Mouse (Mus musculus) limb, embryonic 14.5 days (tissue): Measurements from ENCODE around the gene Psma5. TPM values are rescaled to one million over a fixed set of nuclear protein-coding genes. Genes with fewer than 3 reads are reported as not detected.

Source experiments
- ATAC-seq: fragments of 200-750 bp; cut with Nextera tagmentation; 2 replicates; pipeline ENCODE4 v1.8.0; 2017; ENCODE audit warnings: low read depth, moderate number of reproducible peaks, moderate TSS enrichment; ENCODE audit not compliant: low FRiP score
- DNase-seq: peaks from one replicate; pipeline ENCODE4 v3.0.0-alpha.2; 2015; ENCODE audit warnings: low spot score
- H3K27ac ChIP-seq: fragments of 300-500 bp; sonication (generic); replicated peaks from 2 replicates; pipeline ENCODE4 v1.5.1; 2014; ENCODE audit warnings: low read depth, mild to moderate bottlenecking, low read length, moderate library complexity, mixed read lengths
- H3K27me3 ChIP-seq: fragments of 300-500 bp; sonication (generic); 2 replicates; pipeline ENCODE4 v1.6.1; 2014; ENCODE audit warnings: low read length, mixed read lengths; ENCODE audit not compliant: control insufficient read depth, insufficient read depth
- H3K36me3 ChIP-seq: fragments of 300-500 bp; sonication (generic); 2 replicates; pipeline ENCODE4 v1.6.1; 2014; ENCODE audit warnings: mild to moderate bottlenecking, low read length, moderate library complexity, mixed read lengths; ENCODE audit not compliant: control insufficient read depth, insufficient read depth
- H3K4me1 ChIP-seq: fragments of 300-500 bp; sonication (generic); 2 replicates; pipeline ENCODE4 v1.6.1; 2014; ENCODE audit warnings: antibody characterized with exemption, low read length, mixed read lengths; ENCODE audit not compliant: control insufficient read depth, insufficient read depth
- H3K4me2 ChIP-seq: fragments of 300-500 bp; sonication (generic); replicated peaks from 2 replicates; pipeline ENCODE4 v1.6.1; 2014; ENCODE audit warnings: low read depth, mild to moderate bottlenecking, low read length, moderate library complexity; ENCODE audit not compliant: severe bottlenecking
- H3K4me3 ChIP-seq: fragments of 300-500 bp; sonication (generic); replicated peaks from 2 replicates; pipeline ENCODE4 v1.5.1; 2014; ENCODE audit warnings: low read length
- H3K9ac ChIP-seq: fragments of 300-500 bp; sonication (generic); 2 replicates; pipeline ENCODE4 v1.6.1; 2014; ENCODE audit warnings: mild to moderate bottlenecking, low read depth, low read length, moderate library complexity; ENCODE audit not compliant: severe bottlenecking
- H3K9me3 ChIP-seq: fragments of 300-500 bp; sonication (generic); 2 replicates; pipeline ENCODE4 v1.6.1; 2016; ENCODE audit warnings: low read length; ENCODE audit not compliant: control insufficient read depth
- POLR2A ChIP-seq: fragments of 200-500 bp; IDR thresholded peaks from 2 replicates; pipeline ENCODE4 v1.8.0; 2012; ENCODE audit warnings: inconsistent platforms, mild to moderate bottlenecking, moderate library complexity, borderline replicate concordance; ENCODE audit not compliant: insufficient read depth, insufficient read length; ENCODE audit errors: extremely low read depth
- WGBS: fragments of 180-500 bp; shearing (Covaris S2); extraction: QIAGEN DNeasy Blood & Tissue Kit; methylation state at CpG from one replicate; pipeline ENCODE4 v1.1.7; 2014; 5-methylcytosine and 5-hydroxymethylcytosine counted together
- polyA plus RNA-seq, 2 experiments: library from polyadenylated mRNA; depleted of rRNA in 1 of 2; stranded (reverse) in 1 of 2; unstranded in 1 of 2; fragments of >200 nt; fragmentation: Nextera tagmentation in 1 of 2; extraction: Ambion mirVana in 1 of 2; gene quantifications; 2 replicates each; pipeline versions ENCODE4 v1.2.1 to v1.2.3; 2012 to 2014

Gene Psma5
- 148 and 177 TPM in 2 replicates for polyA plus RNA-seq (2012; rRNA removed)
- polyA plus RNA-seq (2014; fragmentation: Nextera tagmentation; extraction: Ambion mirVana): 301 and 312 TPM in 2 replicates

DNA sequence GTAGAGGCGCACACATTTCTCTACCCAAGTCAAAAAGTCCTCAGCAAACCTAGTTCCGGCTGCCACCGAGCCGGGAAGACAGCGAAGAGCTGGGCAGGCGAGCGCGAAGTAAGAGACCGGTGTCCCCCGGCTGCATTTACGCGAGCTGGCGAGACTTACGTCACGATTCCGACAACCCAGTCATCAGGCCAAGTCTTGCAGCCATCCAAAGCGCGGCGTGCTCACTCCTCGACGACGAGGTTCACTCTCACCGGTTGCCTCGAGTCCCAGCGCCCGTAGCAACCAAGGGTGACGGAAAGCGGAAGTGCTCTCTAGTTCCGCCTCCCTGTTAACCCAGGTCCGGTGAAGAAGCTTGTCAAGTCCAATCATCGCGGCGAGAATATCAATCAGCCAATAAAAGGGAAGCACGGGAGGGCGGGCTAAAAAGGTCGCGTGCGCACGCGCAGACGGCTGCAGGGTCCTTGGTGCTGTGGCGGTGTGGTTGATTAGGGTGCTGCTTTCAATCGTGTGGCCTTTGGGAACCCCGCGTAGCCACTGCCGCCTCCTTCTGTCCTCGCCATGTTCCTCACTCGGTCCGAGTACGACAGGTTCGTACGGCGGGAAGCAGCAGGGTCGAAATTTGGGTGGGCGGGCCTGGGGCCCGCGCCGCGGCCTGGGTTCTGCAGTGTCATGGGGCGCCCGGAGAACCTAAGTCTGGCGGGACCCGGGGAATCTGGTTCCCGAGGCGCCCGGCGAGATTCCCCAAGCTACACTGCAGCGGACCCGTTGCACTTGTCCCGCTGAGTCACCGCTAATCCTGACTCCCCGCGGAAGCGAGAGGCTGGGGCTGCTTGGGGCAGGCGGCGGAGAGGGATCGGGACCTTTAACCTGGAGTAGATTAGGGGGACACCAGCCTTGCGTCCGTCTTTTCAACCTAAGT is at the start of gene Psma5:
Psma5 (plus strand) TSS at position 208 of the 919 bp plus-strand sequence.
- Histone ChIP-seq H3K9me3 (no peaks in the 10 kb centered on the region), H3K27me3 (no peaks in the 10 kb centered on the region), H3K4me2 (peak within 1 kb of the TSS; percentile 79), H3K27ac (no peak within 1 kb of the TSS; the same call in 1 of the 2 replicates), H3K9ac (peak within 1 kb of the TSS; percentile 88), H3K36me3 (peaks cover 3% of the 10 kb centered on the region; the same call in 1 of the 2 replicates), H3K4me3 (peak within 1 kb of the TSS; percentile 96), H3K4me1 (peaks cover 14% of the 10 kb centered on the region; the same call in 1 of the 2 replicates)
- WGBS: under 1% methylated on average over 73 of the region's 79 CpGs
- ATAC-seq (peak; percentile 100), DNase-seq (peak; percentile 99)
- no peak for TF ChIP-seq POLR2A

DNA sequence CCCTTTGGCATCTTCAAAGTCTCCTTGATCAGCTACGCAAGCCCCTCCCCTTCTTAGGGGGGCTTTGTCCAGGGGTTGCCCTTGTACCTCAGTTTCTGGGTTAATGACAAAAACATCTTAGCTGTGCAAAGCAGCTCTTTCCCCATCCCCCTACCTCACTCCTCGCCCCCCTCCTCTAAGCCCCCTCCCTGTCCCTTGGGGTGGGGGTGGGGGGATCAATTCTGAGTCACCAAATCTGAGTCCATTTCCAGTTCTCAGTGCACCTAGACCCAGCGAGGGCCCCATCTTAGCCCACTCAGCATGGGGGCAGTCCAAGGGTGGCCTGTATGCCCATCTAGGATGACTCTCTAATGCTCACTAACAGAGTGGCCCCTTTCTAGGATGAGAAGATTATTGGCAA is 47.7 kb upstream of the Psma5 start:
- 52% methylated on average over 3 of the region's 3 CpGs for WGBS

DNA sequence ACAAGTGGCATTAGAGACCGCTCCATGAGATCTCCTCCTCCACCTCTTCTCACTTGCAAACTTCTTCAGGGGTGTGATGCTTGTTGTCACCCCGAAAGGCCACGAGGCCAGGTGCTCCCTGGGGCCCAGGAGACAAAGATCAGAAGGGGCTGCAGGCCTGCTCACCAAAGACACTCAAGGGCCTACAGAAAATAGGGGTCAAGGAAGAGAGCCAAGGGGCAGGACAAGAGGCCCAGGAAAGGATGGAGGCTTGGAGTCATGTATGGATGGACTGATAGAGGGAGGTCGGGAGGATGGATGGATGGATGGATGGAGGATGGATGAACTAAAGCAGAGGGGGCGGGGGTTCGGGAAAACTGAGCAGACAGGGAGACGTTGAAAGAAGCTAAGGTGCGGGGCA is 47.2 kb upstream of the Psma5 start:
- peak; percentile 2; the same call in 1 of the 2 replicates for ATAC-seq
- no peak for TF ChIP-seq POLR2A
- Histone ChIP-seq H3K9ac (peak overlapping the region; percentile 88), H3K4me2 (peak overlapping the region; percentile 87), H3K4me1 (peaks cover 18% of the 10 kb centered on the region), H3K27me3 (no peaks in the 10 kb centered on the region), H3K9me3 (no peaks in the 10 kb centered on the region), H3K4me3 (peak overlapping the region; percentile 65), H3K27ac (peak overlapping the region; percentile 96), H3K36me3 (peaks cover 30% of the 10 kb centered on the region)
- DNase-seq: no peak
- 7% methylated on average over 8 of the region's 8 CpGs for WGBS

More for the DNA sequence above, 47.7 kb upstream of the Psma5 start:
- no peaks in the 10 kb centered on the region for H3K9me3 ChIP-seq
- H3K4me2 ChIP-seq: peak overlapping the region; percentile 87
- H3K27me3 ChIP-seq: no peaks in the 10 kb centered on the region
- no peak for DNase-seq
- peak overlapping the region; percentile 65 for H3K4me3 ChIP-seq
- H3K36me3 ChIP-seq: peaks cover 35% of the 10 kb centered on the region
- ATAC-seq: no peak
- H3K27ac ChIP-seq: 0 out of 2 replicates have a peak overlapping the region, but pooled peaks have one; percentile 96
- H3K9ac ChIP-seq: peak overlapping the region; percentile 88
- TF ChIP-seq POLR2A: no peak
- H3K4me1 ChIP-seq: peaks cover 18% of the 10 kb centered on the region

DNA sequence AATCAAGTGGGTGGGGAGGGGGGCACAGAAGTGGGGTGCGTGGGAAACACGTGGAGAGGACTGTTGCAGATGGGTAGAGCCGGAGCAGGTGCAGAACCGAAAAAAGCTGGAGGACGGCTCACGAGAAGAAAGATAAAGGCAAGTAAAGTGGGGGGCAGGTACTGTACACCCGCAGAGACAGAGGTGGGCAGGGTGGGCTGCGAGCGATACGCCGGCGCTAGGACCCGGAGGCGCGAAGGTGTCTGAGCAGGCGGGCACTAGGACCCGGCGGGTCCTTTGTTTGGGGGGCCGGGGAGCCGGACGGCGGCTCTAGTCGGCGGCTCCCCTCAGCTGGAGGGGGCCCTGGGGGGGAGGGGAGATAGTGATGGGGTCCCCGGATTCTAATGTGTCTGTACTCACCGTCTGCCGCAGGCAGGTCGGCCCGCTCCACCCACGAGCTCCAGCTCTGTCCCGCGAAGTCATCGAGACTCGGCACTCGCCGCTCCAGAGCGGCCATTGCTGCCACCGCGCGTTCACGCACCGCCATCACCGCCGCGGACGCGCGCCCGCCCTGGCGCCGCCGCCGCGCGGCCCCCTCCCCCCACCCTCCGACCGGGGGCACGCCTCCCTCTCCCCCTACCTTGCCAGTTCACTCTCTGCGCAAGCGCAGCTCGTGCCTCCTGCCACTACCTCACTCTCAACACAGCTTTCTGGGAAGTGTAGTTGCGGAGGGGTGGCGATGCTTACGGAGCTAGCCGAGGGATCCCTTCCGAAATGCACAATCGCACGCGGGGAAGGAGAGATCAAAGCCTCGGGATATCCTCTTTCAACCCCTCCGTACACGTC is 46.6 kb upstream of the Psma5 start:
- Histone ChIP-seq H3K36me3 (peaks cover 24% of the 10 kb centered on the region), H3K27me3 (no peaks in the 10 kb centered on the region), H3K9ac (peak overlapping the region; percentile 88), H3K4me1 (peaks cover 18% of the 10 kb centered on the region), H3K27ac (peak overlapping the region; percentile 96), H3K9me3 (no peaks in the 10 kb centered on the region), H3K4me2 (peak overlapping the region; percentile 87), H3K4me3 (peak overlapping the region; percentile 65)
- peak; percentile 62 for TF ChIP-seq POLR2A
- ATAC-seq (peak; percentile 94), DNase-seq (peak; percentile 97)
- under 1% methylated on average over 45 of the region's 72 CpGs for WGBS

DNA sequence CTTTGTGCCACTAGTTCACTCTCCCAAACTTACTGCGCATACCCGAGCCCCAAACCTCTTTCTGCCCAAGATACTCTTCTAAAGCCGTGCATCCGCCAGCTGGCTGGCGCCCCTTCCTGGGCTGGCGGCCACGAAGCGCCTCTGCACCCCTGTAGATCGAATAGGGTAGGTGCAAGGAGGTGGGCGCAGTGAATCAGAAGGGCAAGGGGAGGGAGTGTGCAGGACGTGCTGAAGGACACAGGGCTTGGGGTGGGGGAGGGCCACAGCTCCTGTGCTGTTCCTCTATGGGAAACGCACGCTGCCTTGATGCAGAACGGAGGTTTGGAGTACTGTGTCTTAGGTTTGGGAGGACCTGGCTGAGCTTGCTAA is 46.0 kb upstream of the Psma5 start, which contains the start of gene Atxn7l2:
Atxn7l2 (minus strand) TSS at position 164 of the 369 bp plus-strand sequence.
- Histone ChIP-seq H3K4me1 (peaks cover 18% of the 10 kb centered on the region), H3K27me3 (no peaks in the 10 kb centered on the region), H3K4me3 (peak within 1 kb of the TSS; percentile 65), H3K36me3 (peaks cover 18% of the 10 kb centered on the region), H3K9me3 (no peaks in the 10 kb centered on the region), H3K4me2 (peak within 1 kb of the TSS; percentile 87), H3K27ac (peak within 1 kb of the TSS; percentile 96), H3K9ac (peak within 1 kb of the TSS; percentile 88)
- WGBS: 1% methylated on average over 14 of the region's 14 CpGs
- 0 out of 2 replicates have a peak, but pooled peaks have one; percentile 10 for TF ChIP-seq POLR2A
- ATAC-seq (peak; percentile 79), DNase-seq (no peak)
